10 mouse cellular contexts compared by ENCODE assay signal in the genomic region with DNA sequence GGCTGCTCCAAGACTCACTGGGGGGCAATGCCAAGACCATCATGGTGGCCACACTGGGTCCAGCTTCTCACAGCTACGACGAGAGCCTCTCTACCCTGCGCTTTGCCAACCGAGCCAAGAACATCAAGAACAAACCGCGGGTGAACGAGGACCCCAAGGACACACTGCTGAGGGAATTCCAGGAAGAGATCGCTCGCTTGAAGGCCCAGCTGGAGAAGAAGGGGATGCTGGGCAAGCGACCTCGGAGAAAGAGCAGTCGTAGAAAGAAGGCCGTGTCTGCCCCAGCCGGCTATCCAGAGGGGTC. TPM values are rescaled to one million over a fixed set of nuclear protein-coding genes. Genes with fewer than 3 reads are reported as not detected.
DNase-seq lines count a peak whose midpoint lies in the region; ATAC-seq and TF ChIP-seq lines count a peak whose summit lies in the region.
"Had no signal": no experiment of that assay in that cellular context is flagged by ENCODE, and none has a peak within 500 bp of the region (broad histone marks: within the 10 kb centered on the region; RNA-seq: fewer than 3 reads in every experiment).

No protein-coding gene starts in this region.

- no peak for TF ChIP-seq CTCF in left cerebral cortex, adult 2 months (IDR thresholded peaks at IDR 0.05)
- no peak for TF ChIP-seq CTCF in hindbrain, postnatal 0 days (IDR thresholded peaks at IDR 0.05; ENCODE audit: low read depth)

- peak overlapping the region; percentile 81 for H3K4me2 ChIP-seq in forebrain, embryonic 14.5 days (ENCODE audit: low read length)
- H3K4me2 ChIP-seq in hindbrain, postnatal 0 days (ENCODE audit: low read depth, low read length), result peak overlapping the region; percentile 95
- peak overlapping the region; percentile 91 for H3K4me2 ChIP-seq in neural tube, embryonic 12.5 days (replicated peaks)

- peaks cover 15% of the 10 kb centered on the region for H3K36me3 ChIP-seq in forebrain, embryonic 14.5 days (ENCODE audit: control insufficient read depth, insufficient read depth, low read length)
- no peaks in the 10 kb centered on the region; the same call in 1 of the 2 replicates for H3K36me3 ChIP-seq in hindbrain, postnatal 0 days (ENCODE audit: insufficient read depth, low read length)
- peaks cover 16% of the 10 kb centered on the region for H3K36me3 ChIP-seq in neural tube, embryonic 12.5 days
- H3K36me3 ChIP-seq: liver, embryonic 15.5 days had no signal

- no peaks in the 10 kb centered on the region for H3K27me3 ChIP-seq in forebrain, embryonic 14.5 days (replicated peaks; ENCODE audit: control insufficient read depth, insufficient read depth, low read length)
- no peaks in the 10 kb centered on the region for H3K27me3 ChIP-seq in hindbrain, postnatal 0 days (ENCODE audit: insufficient read depth, low read length)
- H3K27me3 ChIP-seq in neural tube, embryonic 12.5 days (replicated peaks), result no peaks in the 10 kb centered on the region

- intact Hi-C loops in left cerebral cortex, adult 2 months (cut with DNase I), result loop anchor here (2.0 kb wide), 1 partner anchor 24 kb away; no protein-coding TSS in a partner anchor

- no peak overlapping the region for H3K9ac ChIP-seq in forebrain, embryonic 14.5 days (ENCODE audit: low read length)
- H3K9ac ChIP-seq in hindbrain, postnatal 0 days (replicated peaks; ENCODE audit: low read length), result no peak overlapping the region
- 0 out of 2 replicates have a peak overlapping the region, but pooled peaks have one; percentile 93 for H3K9ac ChIP-seq in neural tube, embryonic 12.5 days
- H3K9ac ChIP-seq: liver, embryonic 15.5 days had no signal

- WGBS in forebrain, embryonic 14.5 days, result 95% methylated on average over 14 of the region's 14 CpGs
- 96% methylated on average over 14 of the region's 14 CpGs for WGBS in hindbrain, postnatal 0 days
- 94% methylated on average over 14 of the region's 14 CpGs for WGBS in neural tube, embryonic 12.5 days

- peaks cover 47% of the 10 kb centered on the region for H3K4me1 ChIP-seq in forebrain, embryonic 14.5 days (ENCODE audit: control insufficient read depth, insufficient read depth, low read length)
- peaks cover 36% of the 10 kb centered on the region for H3K4me1 ChIP-seq in hindbrain, postnatal 0 days (ENCODE audit: insufficient read depth, low read length)
- peaks cover 58% of the 10 kb centered on the region for H3K4me1 ChIP-seq in neural tube, embryonic 12.5 days

- ATAC-seq in forebrain, embryonic 14.5 days, result no peak
- ATAC-seq in hindbrain, postnatal 0 days, result no peak
- ATAC-seq in neural tube, embryonic 12.5 days (ENCODE audit: low FRiP score, low read depth), result no peak
- no peak for ATAC-seq in megakaryocyte-erythroid progenitor cell, adult 5-6 weeks (replicated peaks; ENCODE audit: low FRiP score, low TSS enrichment, poor library complexity, severe bottlenecking)

- H3K27ac ChIP-seq in left cerebral cortex, adult 2 months, result peak overlapping the region; percentile 97; the same call in 1 of the 2 replicates
- no peak overlapping the region for H3K27ac ChIP-seq in forebrain, embryonic 14.5 days (ENCODE audit: low read depth, low read length)
- H3K27ac ChIP-seq in hindbrain, postnatal 0 days, result no peak overlapping the region
- H3K27ac ChIP-seq in neural tube, embryonic 12.5 days, result no peak overlapping the region
- H3K27ac ChIP-seq: liver, embryonic 15.5 days had no signal

- no peak for DNase-seq in left cerebral cortex, adult 2 months (ENCODE audit: extremely low spot score in 1 of 2, low spot score in 2 of 2)
- no peak for DNase-seq in left cerebral cortex, adult 9 months (ENCODE audit: low spot score in 2 of 2)
- DNase-seq in forebrain, embryonic 14.5 days (ENCODE audit: low spot score), result no peak
- DNase-seq in hindbrain, postnatal 0 days (ENCODE audit: low spot score), result no peak
- DNase-seq in B cell, adult 2 months, result no peak
- DNase-seq in lung, postnatal 10 days, result no peak
- DNase-seq: right cerebral cortex, postnatal 25 days had no signal

- H3K4me3 ChIP-seq in left cerebral cortex, adult 2 months, result peak overlapping the region; percentile 94
- peak overlapping the region; percentile 85; the same call in 1 of the 2 replicates for H3K4me3 ChIP-seq in forebrain, embryonic 14.5 days (ENCODE audit: low read depth, low read length)
- H3K4me3 ChIP-seq in hindbrain, postnatal 0 days (ENCODE audit: low read length), result peak overlapping the region; percentile 64
- H3K4me3 ChIP-seq in neural tube, embryonic 12.5 days, result peak overlapping the region; percentile 72; the same call in 1 of the 2 replicates
- H3K4me3 ChIP-seq: liver, embryonic 15.5 days had no signal

- peaks cover 4% of the 10 kb centered on the region; the same call in 1 of the 2 replicates for H3K9me3 ChIP-seq in forebrain, embryonic 14.5 days (replicated peaks; ENCODE audit: control insufficient read depth, low read length)
- H3K9me3 ChIP-seq in hindbrain, postnatal 0 days (ENCODE audit: low read length), result no peaks in the 10 kb centered on the region
- H3K9me3 ChIP-seq in neural tube, embryonic 12.5 days, result peaks cover 10% of the 10 kb centered on the region; the same call in 1 of the 2 replicates
- H3K9me3 ChIP-seq: liver, embryonic 15.5 days had no signal

RNA-seq across cellular contexts. Expression of a gene that starts 2.0 kb away (rescaled TPM):
- total RNA-seq in left cerebral cortex, adult 2 months (2021), result 100 to 1,000 TPM; 188 TPM
- polyA plus RNA-seq in forebrain, embryonic 14.5 days (2014; fragmentation: Nextera tagmentation; extraction: Ambion mirVana), result 50.8 and 78.5 TPM in 2 replicates
- total RNA-seq in hindbrain, postnatal 0 days (2014; rRNA removed), result 142 and 150 TPM in 2 replicates
- 56.0 and 58.5 TPM in 2 replicates for polyA plus RNA-seq in hindbrain, postnatal 0 days (2015; fragmentation: Nextera tagmentation; extraction: Ambion mirVana)
- polyA plus RNA-seq in neural tube, embryonic 12.5 days (2016; fragmentation: Nextera tagmentation; extraction: Ambion mirVana), result 59.5 and 66.3 TPM in 2 replicates
- 1.2 and 2.3 TPM in 2 replicates for total RNA-seq in megakaryocyte-erythroid progenitor cell, adult 5-6 weeks (2014; fragmentation: Nextera tagmentation)
- total RNA-seq in megakaryocyte-erythroid progenitor cell, adult 5-6 weeks (2017), result 0.33 and 4.3 TPM in 2 replicates

RNA-seq across cellular contexts. Expression of a gene that starts 57.1 kb away (rescaled TPM):
- 100 to 1,000 TPM; 132 to 134 TPM for total RNA-seq in left cerebral cortex, adult 2 months (2021)
- polyA plus RNA-seq in forebrain, embryonic 14.5 days (2014; fragmentation: Nextera tagmentation; extraction: Ambion mirVana), result 120 and 133 TPM in 2 replicates
- 202 and 220 TPM in 2 replicates for total RNA-seq in hindbrain, postnatal 0 days (2014; rRNA removed)
- 133 and 140 TPM in 2 replicates for polyA plus RNA-seq in hindbrain, postnatal 0 days (2015; fragmentation: Nextera tagmentation; extraction: Ambion mirVana)
- 159 and 182 TPM in 2 replicates for polyA plus RNA-seq in neural tube, embryonic 12.5 days (2016; fragmentation: Nextera tagmentation; extraction: Ambion mirVana)
- total RNA-seq in megakaryocyte-erythroid progenitor cell, adult 5-6 weeks (2014; fragmentation: Nextera tagmentation), result 71.0 and 79.4 TPM in 2 replicates
- total RNA-seq in megakaryocyte-erythroid progenitor cell, adult 5-6 weeks (2017), result 114 and 151 TPM in 2 replicates

RNA-seq across cellular contexts. Expression of a gene that starts 59.7 kb away (rescaled TPM):
- 10 to 100 TPM; 31.3 to 33.3 TPM for total RNA-seq in left cerebral cortex, adult 2 months (2021)
- polyA plus RNA-seq in forebrain, embryonic 14.5 days (2014; fragmentation: Nextera tagmentation; extraction: Ambion mirVana), result 8.9 and 12.2 TPM in 2 replicates
- total RNA-seq in hindbrain, postnatal 0 days (2014; rRNA removed), result 13.2 and 16.1 TPM in 2 replicates
- 9.6 and 10.7 TPM in 2 replicates for polyA plus RNA-seq in hindbrain, postnatal 0 days (2015; fragmentation: Nextera tagmentation; extraction: Ambion mirVana)
- polyA plus RNA-seq in neural tube, embryonic 12.5 days (2016; fragmentation: Nextera tagmentation; extraction: Ambion mirVana), result 16.0 and 16.8 TPM in 2 replicates
- total RNA-seq in megakaryocyte-erythroid progenitor cell, adult 5-6 weeks (2014; fragmentation: Nextera tagmentation), result 55.3 and 57.5 TPM in 2 replicates
- 35.8 and 44.1 TPM in 2 replicates for total RNA-seq in megakaryocyte-erythroid progenitor cell, adult 5-6 weeks (2017)

Comparison
In these comparisons a context has a peak if more than half of its experiments do, and no peak if none do; other contexts are left out.
1. RNA of a gene that starts 2.0 kb away (total RNA-seq): 188 TPM in left cerebral cortex, adult 2 months and 142 to 150 TPM in hindbrain, postnatal 0 days; 0.33 to 4.3 TPM in megakaryocyte-erythroid progenitor cell, adult 5-6 weeks; every median in the first group is over 10 times any median in the second.
2. Peak in every context shown above with its lines, with median percentiles within 50 percentile points of each other: H3K4me3 ChIP-seq and H3K4me2 ChIP-seq.